In the genomic region with DNA sequence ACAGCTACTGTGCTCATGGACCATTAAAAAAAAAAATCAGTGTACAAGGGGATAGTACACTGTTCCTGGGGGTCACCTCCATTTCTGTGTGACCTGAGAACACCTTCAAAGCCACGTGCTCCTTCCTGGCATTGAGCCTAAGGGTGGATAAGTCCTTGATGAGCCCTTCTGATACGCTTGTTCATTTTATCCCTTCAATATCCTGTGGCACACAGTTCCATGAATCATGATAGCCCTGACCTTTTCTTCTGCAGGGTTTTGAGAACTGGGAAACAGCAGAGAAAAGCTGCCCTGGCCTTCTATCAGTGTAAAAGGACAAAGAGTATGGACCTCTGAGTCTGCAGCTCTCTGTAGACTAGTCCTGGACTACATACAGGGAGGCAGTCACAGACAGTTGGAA, we compare ENCODE assay signal across 17 mouse cellular contexts.
DNase-seq lines count a peak whose midpoint lies in the region; ATAC-seq lines count a peak whose summit lies in the region.
"Had no signal": no experiment of that assay in that cellular context is flagged by ENCODE, and none has a peak within 500 bp of the region (broad histone marks: within the 10 kb centered on the region; RNA-seq: fewer than 3 reads in every experiment).

No protein-coding gene starts in this region.

- peaks cover 3% of the 10 kb centered on the region; the same call in 1 of the 2 replicates for H3K4me1 ChIP-seq in forebrain, embryonic 14.5 days (ENCODE audit: control insufficient read depth, insufficient read depth, low read length)
- H3K4me1 ChIP-seq in forebrain, embryonic 10.5 days: no peaks in the 10 kb centered on the region
- peaks cover 11% of the 10 kb centered on the region for H3K4me1 ChIP-seq in hindbrain, embryonic 15.5 days (replicated peaks)
- H3K4me1 ChIP-seq in neural tube, embryonic 13.5 days (replicated peaks): peaks cover 16% of the 10 kb centered on the region

- H3K27me3 ChIP-seq in forebrain, embryonic 14.5 days (replicated peaks; ENCODE audit: control insufficient read depth, insufficient read depth, low read length): no peaks in the 10 kb centered on the region
- H3K27me3 ChIP-seq in forebrain, embryonic 10.5 days (ENCODE audit: poor library complexity, severe bottlenecking): no peaks in the 10 kb centered on the region
- no peaks in the 10 kb centered on the region for H3K27me3 ChIP-seq in hindbrain, embryonic 15.5 days
- H3K27me3 ChIP-seq in neural tube, embryonic 13.5 days: no peaks in the 10 kb centered on the region

- H3K4me3 ChIP-seq in forebrain, embryonic 14.5 days (ENCODE audit: low read depth, low read length): no peak overlapping the region
- no peak overlapping the region for H3K4me3 ChIP-seq in forebrain, embryonic 10.5 days
- no peak overlapping the region for H3K4me3 ChIP-seq in hindbrain, embryonic 15.5 days
- H3K4me3 ChIP-seq in neural tube, embryonic 13.5 days: no peak overlapping the region
- H3K4me3 ChIP-seq: embryonic facial prominence, embryonic 10.5 days; left cerebral cortex, adult 2 months; myocyte had no signal

- no peak overlapping the region for H3K27ac ChIP-seq in forebrain, embryonic 14.5 days (ENCODE audit: low read depth, low read length)
- H3K27ac ChIP-seq in forebrain, embryonic 10.5 days: no peak overlapping the region
- H3K27ac ChIP-seq in hindbrain, embryonic 15.5 days (replicated peaks): peak overlapping the region; percentile 56
- peak overlapping the region; percentile 43 for H3K27ac ChIP-seq in neural tube, embryonic 13.5 days (replicated peaks)
- H3K27ac ChIP-seq: embryonic facial prominence, embryonic 10.5 days; left cerebral cortex, adult 2 months; macrophage had no signal

- DNase-seq in forebrain, embryonic 14.5 days (ENCODE audit: low spot score): peak; percentile 7
- DNase-seq in forebrain, embryonic 10.5 days (ENCODE audit: extremely low spot score, low spot score): no peak
- peak; percentile 55 for DNase-seq in adrenal gland, postnatal 10 days
- no peak for DNase-seq in thymus, postnatal 25 days
- DNase-seq in urinary bladder, postnatal 36 days (ENCODE audit: low spot score in 2 of 2): no peak
- no peak for DNase-seq in heart, postnatal 36 days
- DNase-seq: gastrocnemius, postnatal 10 days; heart, postnatal 4 days; lung, adult 2 months; thymus, postnatal 36 days had no signal

- intact Hi-C loops in heart, postnatal 36 days (cut with DNase I): no loop called here

- no peaks in the 10 kb centered on the region for H3K9me3 ChIP-seq in forebrain, embryonic 14.5 days (replicated peaks; ENCODE audit: control insufficient read depth, low read length)
- no peaks in the 10 kb centered on the region for H3K9me3 ChIP-seq in forebrain, embryonic 10.5 days
- no peaks in the 10 kb centered on the region for H3K9me3 ChIP-seq in hindbrain, embryonic 15.5 days
- H3K9me3 ChIP-seq in neural tube, embryonic 13.5 days: no peaks in the 10 kb centered on the region
- H3K9me3 ChIP-seq: embryonic facial prominence, embryonic 10.5 days; G1E had no signal

- no peak overlapping the region for H3K4me2 ChIP-seq in forebrain, embryonic 14.5 days (ENCODE audit: low read length)
- H3K4me2 ChIP-seq in hindbrain, embryonic 15.5 days: no peak overlapping the region
- H3K4me2 ChIP-seq in neural tube, embryonic 13.5 days: peak overlapping the region; percentile 1; the same call in 1 of the 2 replicates

- H3K36me3 ChIP-seq in forebrain, embryonic 14.5 days (ENCODE audit: control insufficient read depth, insufficient read depth, low read length): no peaks in the 10 kb centered on the region
- no peaks in the 10 kb centered on the region for H3K36me3 ChIP-seq in forebrain, embryonic 10.5 days (replicated peaks)
- no peaks in the 10 kb centered on the region for H3K36me3 ChIP-seq in hindbrain, embryonic 15.5 days
- H3K36me3 ChIP-seq in neural tube, embryonic 13.5 days: no peaks in the 10 kb centered on the region
- H3K36me3 ChIP-seq: embryonic facial prominence, embryonic 10.5 days; G1E had no signal

- 61% methylated on average over 2 of the region's 2 CpGs for WGBS in forebrain, embryonic 14.5 days
- WGBS in forebrain, embryonic 10.5 days: 83% methylated on average over 2 of the region's 2 CpGs
- WGBS in hindbrain, embryonic 15.5 days: 48% methylated on average over 2 of the region's 2 CpGs
- WGBS in neural tube, embryonic 13.5 days: 51% methylated on average over 2 of the region's 2 CpGs

- no peak overlapping the region for H3K9ac ChIP-seq in forebrain, embryonic 14.5 days (ENCODE audit: low read length)
- no peak overlapping the region for H3K9ac ChIP-seq in hindbrain, embryonic 15.5 days
- no peak overlapping the region for H3K9ac ChIP-seq in neural tube, embryonic 13.5 days

- peak; percentile 20; the same call in 1 of the 2 replicates for ATAC-seq in forebrain, embryonic 14.5 days
- peak; percentile 43; the same call in 1 of the 2 replicates for ATAC-seq in hindbrain, embryonic 15.5 days (ENCODE audit: low FRiP score, low read depth)
- ATAC-seq in neural tube, embryonic 13.5 days (ENCODE audit: low read depth): 0 out of 2 replicates have a peak, but pooled peaks have one; percentile 36

Comparison
In these comparisons a context has a peak if more than half of its experiments do, and no peak if none do; other contexts are left out.
1. DNase-seq: peak in forebrain, embryonic 14.5 days (single experiment) and adrenal gland, postnatal 10 days (single experiment); none in forebrain, embryonic 10.5 days (single experiment), thymus, postnatal 25 days (single experiment), urinary bladder, postnatal 36 days (0 of 2) and heart, postnatal 36 days (0 of 2).
2. H3K27ac ChIP-seq: peak in hindbrain, embryonic 15.5 days (single experiment) and neural tube, embryonic 13.5 days (single experiment); none in forebrain, embryonic 14.5 days (single experiment) and forebrain, embryonic 10.5 days (single experiment).
3. Peak in every context shown above with its lines, with median percentiles within 50 percentile points of each other: ATAC-seq.